Mouse (Mus musculus): ENCODE measurements around the gene Tnfsf13. TPM values are rescaled to one million over a fixed set of nuclear protein-coding genes. Genes with fewer than 3 reads are reported as not detected.
A peak's percentile ranks its signal among the peaks of the same experiment; 100 is the strongest.

Gene Tnfsf13
- total RNA-seq, 2 experiments from 2014 or later: 47.2 to 74.3 TPM

GRCm38 (mm10) chr11:69681314-69682208, 4.0 kb downstream of the Tnfsf13 start, which contains the start of gene Senp3:
TSS of gene Senp3 (minus strand) at chr11:69682084.
- peak; percentile 91 for ATAC-seq (ENCODE audit: poor library complexity, severe bottlenecking)

GRCm38 (mm10) chr11:69680136-69680855, 5.3 kb downstream of the Tnfsf13 start:
- no peak for ATAC-seq (ENCODE audit: poor library complexity, severe bottlenecking)

GRCm38 (mm10) chr11:69679144-69679543, 6.4 kb downstream of the Tnfsf13 start:
- ATAC-seq (ENCODE audit: poor library complexity, severe bottlenecking): no peak

GRCm38 (mm10) chr11:69672211-69672706, 13.3 kb downstream of the Tnfsf13 start, which contains the start of gene Eif4a1:
TSS of gene Eif4a1 (minus strand) at chr11:69672423.
- peak; percentile 84 for ATAC-seq (ENCODE audit: poor library complexity, severe bottlenecking)

GRCm38 (mm10) chr11:69671726-69672124, 13.9 kb downstream of the Tnfsf13 start:
- ATAC-seq (ENCODE audit: poor library complexity, severe bottlenecking): peak; percentile 11; the same call in 1 of the 2 replicates

- peak; percentile 72 for ATAC-seq (ENCODE audit: poor library complexity, severe bottlenecking)
Measured at GRCm38 (mm10) chr11:69670786-69671725, 14.5 kb downstream of the Tnfsf13 start.

- no peak for ATAC-seq (ENCODE audit: poor library complexity, severe bottlenecking)
Measured at GRCm38 (mm10) chr11:69666665-69667005, 18.9 kb downstream of the Tnfsf13 start.

- ATAC-seq (ENCODE audit: poor library complexity, severe bottlenecking): peak; percentile 75
Measured at GRCm38 (mm10) chr11:69665961-69666664, 19.5 kb downstream of the Tnfsf13 start, which contains the start of gene Cd68. TSS of gene Cd68 (minus strand) at chr11:69666153.

- no peak for ATAC-seq (ENCODE audit: poor library complexity, severe bottlenecking)
Measured at GRCm38 (mm10) chr11:69665457-69665960, 20.1 kb downstream of the Tnfsf13 start.

GRCm38 (mm10) chr11:69664841-69665240, 20.7 kb downstream of the Tnfsf13 start:
- ATAC-seq (ENCODE audit: poor library complexity, severe bottlenecking): no peak

GRCm38 (mm10) chr11:69663795-69664194, 21.8 kb downstream of the Tnfsf13 start:
- ATAC-seq (ENCODE audit: poor library complexity, severe bottlenecking): no peak

- no peak for ATAC-seq (ENCODE audit: poor library complexity, severe bottlenecking)
Measured at GRCm38 (mm10) chr11:69662967-69663671, 22.5 kb downstream of the Tnfsf13 start.

GRCm38 (mm10) chr11:69662213-69662966, 23.2 kb downstream of the Tnfsf13 start, which contains the start of gene Mpdu1:
TSS of gene Mpdu1 (minus strand) at chr11:69662642.
- ATAC-seq (ENCODE audit: poor library complexity, severe bottlenecking): peak; percentile 78

GRCm38 (mm10) chr11:69661221-69661881, 24.2 kb downstream of the Tnfsf13 start:
- ATAC-seq (ENCODE audit: poor library complexity, severe bottlenecking): no peak

GRCm38 (mm10) chr11:69657462-69657881, 28.1 kb downstream of the Tnfsf13 start:
- ATAC-seq (ENCODE audit: poor library complexity, severe bottlenecking): no peak

GRCm38 (mm10) chr11:69656617-69657461, 28.7 kb downstream of the Tnfsf13 start:
- ATAC-seq (ENCODE audit: poor library complexity, severe bottlenecking): peak; percentile 26; the same call in 1 of the 2 replicates

Measured in megakaryocyte, adult 5-6 weeks (primary cell).